Mouse (Mus musculus) stomach, embryonic 14.5 days (tissue): ENCODE results near the gene Braf. TPM values are rescaled to one million over a fixed set of nuclear protein-coding genes. Genes with fewer than 3 reads are reported as not detected.
A peak's percentile ranks its signal among the peaks of the same experiment; 100 is the strongest.

ENCODE experiments used
- ATAC-seq: fragments of 200-750 bp; cut with Nextera tagmentation; 2 replicates; pipeline ENCODE4 v1.8.0; 2017; ENCODE audit warnings: low read depth, moderate TSS enrichment; ENCODE audit not compliant: insufficient number of reproducible peaks, insufficient read depth, low FRiP score
- H3K27ac ChIP-seq: fragments of 300-500 bp; sonication (generic); 2 replicates; pipeline ENCODE4 v1.5.1; 2014; ENCODE audit warnings: mild to moderate bottlenecking, low read length, moderate library complexity, mixed read lengths
- H3K27me3 ChIP-seq: fragments of 300-500 bp; sonication (generic); 2 replicates; pipeline ENCODE4 v1.6.1; 2014; ENCODE audit warnings: low read length, control low read depth, mixed read lengths; ENCODE audit not compliant: control insufficient read depth, insufficient read depth
- H3K36me3 ChIP-seq: fragments of 300-500 bp; sonication (generic); 2 replicates; pipeline ENCODE4 v1.6.1; 2014; ENCODE audit warnings: mild to moderate bottlenecking, control low read depth, low read length, moderate library complexity, mixed read lengths; ENCODE audit not compliant: control insufficient read depth, insufficient read depth
- H3K4me1 ChIP-seq: fragments of 300-500 bp; sonication (generic); 2 replicates; pipeline ENCODE4 v1.6.1; 2014; ENCODE audit warnings: low read length, control low read depth, mixed read lengths; ENCODE audit not compliant: control insufficient read depth, insufficient read depth
- H3K4me2 ChIP-seq: fragments of 300-500 bp; sonication (generic); replicated peaks from 2 replicates; pipeline ENCODE4 v1.6.1; 2014; ENCODE audit warnings: low read depth, low read length, control low read depth
- H3K4me3 ChIP-seq: fragments of 300-500 bp; sonication (generic); 2 replicates; pipeline ENCODE4 v1.5.1; 2014; ENCODE audit warnings: low read depth, low read length, control low read depth
- H3K9ac ChIP-seq: fragments of 300-500 bp; sonication (generic); replicated peaks from 2 replicates; pipeline ENCODE4 v1.6.1; 2014; ENCODE audit warnings: low read depth, mild to moderate bottlenecking, control low read depth, low read length, moderate library complexity, mixed read lengths
- H3K9me3 ChIP-seq: fragments of 300-500 bp; sonication (generic); 2 replicates; pipeline ENCODE4 v1.6.1; 2016; ENCODE audit warnings: low read depth, low read length, control low read depth; ENCODE audit not compliant: control insufficient read depth
- WGBS: fragments of 180-500 bp; shearing (Covaris S2); extraction: QIAGEN DNeasy Blood & Tissue Kit; methylation state at CpG from one replicate; pipeline ENCODE4 v1.1.7; 2014; 5-methylcytosine and 5-hydroxymethylcytosine counted together
- polyA plus RNA-seq: library from polyadenylated mRNA; unstranded; fragments of >200 nt; fragmentation: Nextera tagmentation; extraction: Ambion mirVana; gene quantifications from 2 replicates; pipeline ENCODE4 v1.2.1, GENCODE M21; 2014

The Braf gene
- polyA plus RNA-seq, 1 experiment from 2014 or later = 19.8 TPM

DNA sequence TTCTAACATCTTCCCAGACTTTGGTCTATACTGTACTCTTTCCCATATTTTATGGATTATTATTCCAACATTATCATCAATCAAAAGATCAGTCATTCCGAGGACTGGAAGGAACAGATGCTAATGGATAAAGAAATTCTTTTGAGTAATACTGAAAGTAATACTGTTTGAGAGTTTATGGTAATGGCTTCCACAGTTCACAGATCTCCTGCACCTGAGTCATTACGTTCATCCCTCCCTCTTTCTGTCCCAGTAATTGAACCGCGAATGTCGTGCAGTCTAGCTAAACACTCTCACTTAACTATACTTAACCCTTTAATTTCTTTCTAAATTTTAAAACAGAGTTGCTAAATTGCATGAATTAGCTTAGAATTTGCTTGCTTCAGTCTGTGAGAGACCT, 43.5 kb downstream of the Braf start:
- no peaks in the 10 kb centered on the region for H3K9me3 ChIP-seq
- no peaks in the 10 kb centered on the region for H3K4me1 ChIP-seq
- peaks cover under 1% of the 10 kb centered on the region; the same call in 1 of the 2 replicates for H3K36me3 ChIP-seq
- H3K27me3 ChIP-seq = no peaks in the 10 kb centered on the region
- H3K4me3 ChIP-seq = no peak overlapping the region
- H3K4me2 ChIP-seq = no peak overlapping the region
- 46% methylated on average over 5 of the region's 5 CpGs for WGBS
- H3K9ac ChIP-seq = no peak overlapping the region
- no peak for ATAC-seq
- H3K27ac ChIP-seq = no peak overlapping the region

DNA sequence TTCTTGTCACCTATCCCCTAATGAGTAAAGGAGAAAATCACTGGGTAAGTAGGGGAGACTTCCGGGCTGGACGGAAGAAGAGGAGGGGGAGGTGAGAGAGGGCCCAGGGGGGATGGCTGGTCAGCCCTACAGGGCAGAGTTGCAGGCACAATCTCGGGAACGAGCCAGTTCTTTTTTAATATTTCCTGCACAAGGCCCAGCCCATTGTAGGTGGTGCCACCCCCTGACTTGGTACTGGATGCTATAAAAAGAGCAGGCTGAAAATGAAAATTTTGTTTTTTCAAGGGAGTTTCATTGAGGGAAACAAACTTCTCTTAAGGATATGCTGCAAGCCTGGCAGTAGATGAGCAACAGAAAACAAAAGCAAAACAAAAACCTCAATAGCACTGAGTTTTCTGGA, 44.7 kb downstream of the Braf start:
- no peak for ATAC-seq
- Histone ChIP-seq H3K27ac (no peak overlapping the region), H3K9ac (no peak overlapping the region), H3K27me3 (no peaks in the 10 kb centered on the region), H3K4me1 (no peaks in the 10 kb centered on the region), H3K4me2 (no peak overlapping the region), H3K9me3 (no peaks in the 10 kb centered on the region), H3K36me3 (peaks cover 5% of the 10 kb centered on the region; the same call in 1 of the 2 replicates), H3K4me3 (no peak overlapping the region)
- WGBS = 52% methylated on average over 4 of the region's 4 CpGs

DNA sequence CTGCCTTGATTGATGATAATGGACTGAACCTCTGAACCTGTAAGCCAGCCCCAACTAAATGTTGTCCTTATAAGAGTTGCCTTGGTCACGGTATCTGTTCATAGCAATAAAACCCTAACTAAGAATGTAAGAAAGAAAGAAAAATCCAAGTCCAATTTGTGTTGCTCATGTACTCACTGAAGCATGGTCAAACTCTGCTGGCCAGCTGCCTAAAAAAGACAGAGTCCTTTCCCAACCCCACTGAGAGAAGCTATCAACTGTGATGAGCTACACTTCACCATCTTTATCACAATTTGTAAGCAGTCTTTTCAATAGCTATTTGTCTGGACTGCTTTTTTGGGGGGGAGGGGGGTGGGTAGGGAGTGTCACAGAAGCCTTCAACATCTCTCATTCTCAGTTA, 47.0 kb downstream of the Braf start:
- no peak for ATAC-seq
- H3K9ac ChIP-seq = no peak overlapping the region
- no peaks in the 10 kb centered on the region for H3K4me1 ChIP-seq
- H3K27me3 ChIP-seq = no peaks in the 10 kb centered on the region
- H3K4me2 ChIP-seq = no peak overlapping the region
- WGBS = 76% methylated on average over 1 of the region's 1 CpGs
- no peak overlapping the region for H3K4me3 ChIP-seq
- H3K9me3 ChIP-seq = no peaks in the 10 kb centered on the region
- no peak overlapping the region for H3K27ac ChIP-seq
- peaks cover 9% of the 10 kb centered on the region; the same call in 1 of the 2 replicates for H3K36me3 ChIP-seq

DNA sequence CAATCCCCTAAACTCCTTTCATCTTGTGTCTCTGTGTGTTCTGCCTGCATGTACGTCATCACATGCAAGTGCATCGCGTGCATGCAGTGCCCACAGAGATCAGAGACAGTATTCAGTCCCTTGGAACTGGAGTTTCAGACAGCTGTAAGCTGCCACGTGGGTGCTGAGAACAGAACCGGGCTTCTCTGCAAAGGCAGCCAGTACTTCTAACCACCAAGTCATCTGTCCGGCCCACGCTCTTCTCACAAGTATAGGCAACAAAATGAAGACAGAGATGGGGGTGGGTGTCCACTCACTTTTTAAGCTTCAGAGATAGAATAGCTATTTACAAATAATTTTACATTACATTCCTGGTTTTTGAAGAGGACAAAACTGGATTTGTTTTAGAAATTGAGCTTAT, 50.2 kb downstream of the Braf start:
- Histone ChIP-seq H3K9ac (no peak overlapping the region), H3K4me1 (no peaks in the 10 kb centered on the region), H3K36me3 (peaks cover 11% of the 10 kb centered on the region; the same call in 1 of the 2 replicates), H3K4me3 (no peak overlapping the region), H3K27me3 (no peaks in the 10 kb centered on the region), H3K27ac (no peak overlapping the region), H3K4me2 (no peak overlapping the region), H3K9me3 (no peaks in the 10 kb centered on the region)
- 88% methylated on average over 7 of the region's 7 CpGs for WGBS
- ATAC-seq = no peak

DNA sequence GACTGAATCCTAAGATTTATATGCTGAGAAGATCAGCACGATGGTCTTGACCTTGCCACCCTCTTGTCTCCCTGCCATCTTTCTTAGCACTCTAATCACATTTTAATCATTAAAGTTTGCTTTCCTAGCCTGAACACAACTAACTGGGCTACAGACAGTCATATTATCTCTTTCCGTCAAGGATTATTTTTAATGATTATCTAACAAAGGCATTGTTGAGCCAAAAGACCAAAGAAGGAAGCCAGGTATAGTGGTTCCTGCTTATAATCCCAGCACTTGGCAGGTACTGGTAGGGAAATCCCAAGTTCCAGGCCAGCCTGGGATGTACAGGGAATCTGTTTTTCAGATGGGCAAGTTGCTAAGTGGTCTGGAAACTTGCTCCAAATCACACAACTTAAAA, 114.0 kb downstream of the Braf start:
- no peak overlapping the region for H3K27ac ChIP-seq
- peaks cover 13% of the 10 kb centered on the region for H3K36me3 ChIP-seq
- no peak for ATAC-seq
- H3K4me1 ChIP-seq = no peaks in the 10 kb centered on the region
- no peak overlapping the region for H3K9ac ChIP-seq
- no peaks in the 10 kb centered on the region for H3K9me3 ChIP-seq
- H3K4me2 ChIP-seq = no peak overlapping the region
- whole genome bisulfite sequencing = 89% methylated on average over 2 of the region's 2 CpGs
- no peaks in the 10 kb centered on the region for H3K27me3 ChIP-seq
- no peak overlapping the region for H3K4me3 ChIP-seq

DNA sequence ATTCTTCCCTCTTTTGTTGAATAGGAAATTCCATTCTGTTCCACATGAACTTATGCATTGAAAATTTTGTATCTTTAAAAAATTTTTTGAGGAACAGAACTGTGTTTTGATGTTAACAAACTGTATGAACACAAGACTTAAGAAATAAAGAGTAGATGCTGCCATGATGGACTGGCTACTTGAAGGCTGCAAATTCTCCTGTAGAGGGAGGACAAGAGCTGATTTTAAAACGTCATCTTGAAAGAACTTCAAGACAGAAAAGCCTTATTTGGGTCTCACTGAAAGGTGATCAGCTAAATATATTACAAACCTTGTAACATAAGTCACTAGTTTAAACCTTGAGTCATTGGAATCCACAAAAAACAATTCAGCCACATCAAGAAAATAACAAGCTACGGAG, 115.1 kb downstream of the Braf start:
- H3K9me3 ChIP-seq = no peaks in the 10 kb centered on the region
- no peak overlapping the region for H3K27ac ChIP-seq
- no peak overlapping the region for H3K4me2 ChIP-seq
- no peaks in the 10 kb centered on the region for H3K27me3 ChIP-seq
- no peak for ATAC-seq
- H3K9ac ChIP-seq = no peak overlapping the region
- WGBS = 68% methylated on average over 2 of the region's 2 CpGs
- H3K36me3 ChIP-seq = peaks cover 10% of the 10 kb centered on the region
- H3K4me3 ChIP-seq = no peak overlapping the region
- H3K4me1 ChIP-seq = no peaks in the 10 kb centered on the region

DNA sequence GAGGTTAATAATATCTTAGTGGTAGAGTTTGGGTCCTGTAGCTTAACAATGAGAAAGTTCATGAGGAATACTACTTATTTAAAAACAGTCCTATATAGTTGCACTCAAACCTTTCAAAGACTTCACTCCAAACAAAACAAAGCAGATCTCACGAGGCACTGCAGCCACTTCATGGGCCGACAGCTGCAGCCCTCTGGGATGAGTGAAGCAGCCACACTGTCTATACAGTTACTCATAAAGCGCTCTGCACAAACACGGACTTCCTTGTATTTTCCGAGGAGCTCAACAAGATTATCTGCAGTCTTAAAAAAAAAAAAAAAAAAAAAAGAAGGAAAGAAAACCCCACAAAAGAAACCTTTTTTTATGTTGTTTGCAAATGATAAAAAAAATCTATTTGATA, 117.9 kb downstream of the Braf start:
- no peak for ATAC-seq
- Histone ChIP-seq H3K9me3 (no peaks in the 10 kb centered on the region), H3K27ac (no peak overlapping the region), H3K4me3 (no peak overlapping the region), H3K4me2 (no peak overlapping the region), H3K9ac (no peak overlapping the region), H3K4me1 (no peaks in the 10 kb centered on the region), H3K36me3 (peaks cover 4% of the 10 kb centered on the region; the same call in 1 of the 2 replicates), H3K27me3 (no peaks in the 10 kb centered on the region)
- 53% methylated on average over 5 of the region's 5 CpGs for WGBS

DNA sequence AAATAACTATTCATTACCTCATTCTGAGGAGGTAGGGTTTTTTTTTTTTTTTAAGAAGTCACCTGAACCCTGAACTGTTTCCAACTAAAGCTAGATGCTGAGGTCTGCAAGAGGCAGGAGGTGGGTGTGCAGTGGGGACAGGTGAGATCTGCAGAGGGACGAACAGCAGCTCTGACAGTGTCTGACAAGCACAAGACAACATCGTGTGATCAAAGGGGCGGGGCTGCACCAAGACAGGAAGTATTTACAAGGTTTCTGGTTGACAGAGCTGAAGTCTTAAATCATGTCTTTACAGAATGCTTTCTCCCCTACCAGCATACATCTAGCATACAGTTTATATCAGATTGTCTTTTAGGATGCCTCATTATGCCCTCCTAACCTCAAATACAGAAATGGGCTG, 118.4 kb downstream of the Braf start:
- Histone ChIP-seq H3K27me3 (no peaks in the 10 kb centered on the region), H3K9ac (no peak overlapping the region), H3K36me3 (peaks cover 4% of the 10 kb centered on the region; the same call in 1 of the 2 replicates), H3K27ac (no peak overlapping the region), H3K4me1 (no peaks in the 10 kb centered on the region), H3K4me2 (no peak overlapping the region), H3K9me3 (no peaks in the 10 kb centered on the region), H3K4me3 (no peak overlapping the region)
- WGBS = 61% methylated on average over 3 of the region's 3 CpGs
- no peak for ATAC-seq

DNA sequence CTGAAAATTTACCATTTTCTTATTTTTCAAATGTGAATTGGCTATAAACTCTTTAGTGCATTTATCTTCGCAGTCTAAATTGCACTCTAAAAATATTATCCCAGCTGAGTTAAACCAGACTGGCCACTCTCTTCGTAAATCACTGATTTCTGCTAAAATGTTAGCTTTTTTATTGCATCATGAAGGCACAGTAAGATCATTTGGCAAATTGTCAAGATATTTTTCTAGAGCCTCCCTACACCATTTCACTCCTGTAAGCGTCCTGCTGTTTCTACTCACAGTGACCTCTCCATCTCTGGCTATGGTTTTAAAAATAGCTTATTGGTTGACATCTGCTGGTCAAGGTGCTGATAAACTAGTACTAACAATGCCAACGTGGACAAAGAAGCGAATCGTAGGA, 119.2 kb downstream of the Braf start:
- H3K27ac ChIP-seq = peak overlapping the region; percentile 21; the same call in 1 of the 2 replicates
- H3K27me3 ChIP-seq = no peaks in the 10 kb centered on the region
- no peaks in the 10 kb centered on the region for H3K4me1 ChIP-seq

More for the DNA sequence above, 119.2 kb downstream of the Braf start:
- peaks cover under 1% of the 10 kb centered on the region; the same call in 1 of the 2 replicates for H3K36me3 ChIP-seq
- ATAC-seq = no peak
- WGBS = 54% methylated on average over 6 of the region's 6 CpGs
- no peak overlapping the region for H3K4me3 ChIP-seq
- H3K9me3 ChIP-seq = no peaks in the 10 kb centered on the region
- H3K4me2 ChIP-seq = no peak overlapping the region
- H3K9ac ChIP-seq = no peak overlapping the region
